Mouse (Mus musculus) neutrophil, adult 65 days (primary cell): ENCODE measurements around the gene Smn1. TPM values are rescaled to one million over a fixed set of nuclear protein-coding genes. Genes with fewer than 3 reads are reported as not detected.

Experiments
- total RNA-seq: library from RNA; stranded (reverse); gene quantifications from 2 replicates; pipeline ENCODE4 v1.2.4, GENCODE M21; 2023

Smn1 gene
- total RNA-seq: 48.4 and 55.4 TPM in 2 replicates

DNA sequence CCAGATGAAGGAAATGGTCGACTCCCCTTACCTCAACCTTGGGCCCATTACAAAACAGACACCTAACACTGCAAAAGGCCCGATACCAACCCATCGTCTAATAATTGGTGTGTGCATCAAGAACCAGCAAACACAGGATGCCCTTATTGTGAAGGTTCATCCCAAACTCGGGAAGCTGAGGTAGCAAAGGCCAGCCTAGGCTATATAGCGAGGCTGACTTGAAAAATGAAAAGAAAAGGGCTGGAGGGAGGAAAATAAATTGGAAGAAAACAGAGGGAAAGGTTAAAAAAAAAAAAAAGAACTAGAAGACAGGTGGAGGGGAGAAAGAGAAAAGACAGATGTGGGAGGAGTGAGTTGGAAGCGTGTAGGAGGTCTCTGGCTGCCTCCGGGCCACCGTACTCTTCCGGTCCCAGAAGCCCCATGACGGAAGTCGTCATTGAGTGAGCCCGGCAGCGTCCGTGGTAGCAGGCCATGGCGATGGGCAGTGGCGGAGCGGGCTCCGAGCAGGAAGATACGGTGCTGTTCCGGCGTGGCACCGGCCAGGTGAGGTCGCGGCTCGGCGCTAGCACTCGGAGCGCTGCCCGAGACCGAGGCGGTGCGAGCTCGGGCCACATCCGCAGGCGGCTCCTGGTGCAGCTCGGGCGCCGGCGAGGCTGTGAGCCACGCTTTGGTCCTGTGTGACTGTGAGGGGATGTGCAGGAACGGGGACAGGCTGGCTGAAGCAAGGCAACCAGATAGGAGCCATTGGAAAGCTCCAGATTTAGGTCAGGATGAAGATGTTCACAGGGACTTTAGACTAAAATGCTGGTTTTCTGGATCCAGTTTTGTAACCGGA is at the start of gene Smn1:
Gene Smn1, plus strand, starts transcription at position 430 of the 835 bp plus-strand sequence.

DNA sequence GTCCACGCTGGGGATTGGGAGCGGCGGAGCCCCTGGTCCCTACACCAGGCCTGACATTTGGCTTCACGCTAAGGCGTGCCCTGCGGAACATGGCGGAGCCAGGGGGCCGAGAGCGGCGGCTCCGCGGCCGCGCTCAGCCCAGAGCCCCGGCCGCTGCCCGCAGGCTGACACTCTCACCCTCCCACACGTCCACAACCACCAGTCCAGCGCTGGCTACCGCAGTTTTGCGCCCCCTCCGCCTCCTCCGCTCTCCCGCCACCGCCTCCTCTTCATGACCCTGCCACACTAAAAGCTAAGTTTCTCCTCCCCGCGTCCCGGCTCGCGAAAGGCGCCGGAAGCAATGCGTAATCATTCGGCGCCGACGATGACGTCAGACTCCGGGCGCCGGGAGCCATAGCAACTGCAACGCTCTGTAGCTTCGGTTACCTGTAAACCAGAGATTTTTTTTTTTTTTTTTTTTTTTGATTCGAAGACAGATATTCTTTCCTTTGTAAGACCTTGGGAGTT is 20.9 kb upstream of the Smn1 start, which contains the start of gene Bdp1:
Gene Bdp1, minus strand, starts transcription at position 323 of the 507 bp plus-strand sequence.

DNA sequence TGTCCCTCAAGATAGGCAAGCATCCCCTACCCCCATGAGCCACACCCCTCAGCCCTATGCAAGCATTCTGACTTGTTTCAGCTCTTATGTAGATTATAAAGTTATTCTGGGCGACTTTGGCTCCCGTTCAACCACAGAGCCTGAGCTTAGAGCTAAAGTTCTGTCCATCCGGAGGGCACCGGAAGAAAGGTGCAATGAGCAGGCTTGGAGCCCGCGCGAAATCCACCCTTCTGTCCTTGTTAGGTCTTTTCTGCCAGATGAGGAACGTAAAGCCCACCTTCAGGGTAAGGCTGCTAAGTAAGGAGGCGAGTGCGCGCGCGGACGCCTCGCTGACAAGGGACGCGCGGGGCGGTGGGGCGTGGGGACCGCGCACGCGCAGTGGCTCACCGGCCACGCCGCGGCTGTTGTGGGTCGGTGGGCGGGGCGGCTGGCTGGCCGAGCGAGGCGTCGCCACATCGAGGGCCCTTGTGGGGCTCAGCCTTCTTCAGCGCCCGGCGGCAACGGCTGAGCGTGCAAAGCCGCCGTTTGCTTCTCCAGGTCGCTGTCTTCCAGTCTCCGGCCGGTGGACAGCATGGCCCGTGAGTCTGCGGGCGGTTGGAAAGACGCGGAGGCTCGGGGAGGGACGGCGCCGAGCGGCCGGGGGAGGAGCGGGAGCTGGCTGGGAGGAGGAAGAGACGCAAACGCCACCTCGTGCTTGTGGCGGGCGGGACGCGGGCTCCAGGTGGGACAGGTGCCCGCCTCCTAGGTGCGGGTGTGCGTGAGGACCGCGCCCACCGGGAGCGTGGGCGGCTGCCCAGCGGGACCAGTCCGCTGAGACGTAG is 16.8 kb upstream of the Smn1 start, which contains the start of gene Serf1:
Gene Serf1, plus strand, starts transcription at position 361 of the 821 bp plus-strand sequence.

Other genes with a start within 250 kb of the Smn1 start
- not detected in 2 replicates for gene Cartpt, start 223.8 kb upstream of the Smn1 start, total RNA-seq
- gene Mccc2, start 109.2 kb upstream of the Smn1 start, total RNA-seq: 1.8 and 5.4 TPM in 2 replicates
- 37.6 and 54.6 TPM in 2 replicates for gene Bdp1, start 20.8 kb upstream of the Smn1 start, total RNA-seq
- 1.7 and 2.4 TPM in 2 replicates for gene Serf1, start 16.8 kb upstream of the Smn1 start, total RNA-seq
- 44.9 and 49.2 TPM in 2 replicates for gene Naip2, start 77.2 kb downstream of the Smn1 start, total RNA-seq
- gene Naip5, start 121.5 kb downstream of the Smn1 start, total RNA-seq: 22.3 and 30.8 TPM in 2 replicates
- gene Naip6, start 192.8 kb downstream of the Smn1 start, total RNA-seq: 14.7 and 16.7 TPM in 2 replicates